Mouse (Mus musculus): Measurements from ENCODE around the gene Ifitm6. TPM values are rescaled to one million over a fixed set of nuclear protein-coding genes. Genes with fewer than 3 reads are reported as not detected.
"Not testable (repeated sequence)": the region's sequence is repeated elsewhere in the genome, so short reads cannot be mapped to it uniquely, and the experiment has no call there.

Gene Ifitm6
- polyA plus RNA-seq, 1 experiment from 2014 or later, result 0.95 TPM

DNA sequence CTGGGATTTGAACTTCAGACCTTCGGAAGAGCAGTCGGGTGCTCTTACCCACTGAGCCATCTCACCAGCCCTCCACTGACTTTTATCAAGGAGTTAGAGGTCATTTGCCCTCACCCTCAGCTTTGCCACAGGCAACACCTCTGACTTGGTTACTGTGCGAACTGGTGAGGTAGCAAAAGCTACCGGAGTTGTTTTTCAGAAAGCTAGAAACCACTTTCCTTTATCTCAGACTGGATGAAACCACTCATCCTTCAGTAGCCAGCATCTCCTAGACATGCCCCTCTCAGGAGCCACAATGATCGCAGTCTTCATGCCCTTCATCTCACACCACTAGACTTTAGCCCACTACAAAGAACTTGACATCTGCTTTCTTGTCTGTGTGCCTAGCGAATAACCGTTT, 34.8 kb downstream of the Ifitm6 start:
- H3K4me1 ChIP-seq (replicated peaks; ENCODE audit: control insufficient read depth, insufficient read depth, low read length), result no peaks in the 10 kb centered on the region
- WGBS, result 94% methylated on average over 7 of the region's 7 CpGs
- H3K9ac ChIP-seq, result no peak overlapping the region
- no peak overlapping the region for H3K4me3 ChIP-seq (replicated peaks; ENCODE audit: low read length)
- no peaks in the 10 kb centered on the region for H3K9me3 ChIP-seq (ENCODE audit: control insufficient read depth, low read length)
- H3K27me3 ChIP-seq (ENCODE audit: control insufficient read depth, insufficient read depth, low read length), result no peaks in the 10 kb centered on the region
- H3K27ac ChIP-seq, result no peak overlapping the region
- ATAC-seq (ENCODE audit: low FRiP score), result no peak
- H3K36me3 ChIP-seq (replicated peaks; ENCODE audit: control insufficient read depth, insufficient read depth), result no peaks in the 10 kb centered on the region
- no peak overlapping the region for H3K4me2 ChIP-seq (replicated peaks)
- no peak for DNase-seq (ENCODE audit: low spot score)

- no peaks in the 10 kb centered on the region for H3K27me3 ChIP-seq (ENCODE audit: control insufficient read depth, insufficient read depth, low read length)
- no peaks in the 10 kb centered on the region for H3K36me3 ChIP-seq (replicated peaks; ENCODE audit: control insufficient read depth, insufficient read depth)
- no peak overlapping the region for H3K4me3 ChIP-seq (replicated peaks; ENCODE audit: low read length)
- ATAC-seq (ENCODE audit: low FRiP score) (no peak), DNase-seq (ENCODE audit: low spot score) (no peak)
- no peak overlapping the region for H3K27ac ChIP-seq
- H3K4me1 ChIP-seq (replicated peaks; ENCODE audit: control insufficient read depth, insufficient read depth, low read length), result no peaks in the 10 kb centered on the region
- no peak overlapping the region for H3K4me2 ChIP-seq (replicated peaks)
- no peak overlapping the region for H3K9ac ChIP-seq
- WGBS, result 96% methylated on average over 8 of the region's 8 CpGs
- H3K9me3 ChIP-seq (ENCODE audit: control insufficient read depth, low read length), result no peaks in the 10 kb centered on the region
These were observed 36.0 kb downstream of the Ifitm6 start for GRCm38 (mm10) chr7:140981704-140982103.

DNA sequence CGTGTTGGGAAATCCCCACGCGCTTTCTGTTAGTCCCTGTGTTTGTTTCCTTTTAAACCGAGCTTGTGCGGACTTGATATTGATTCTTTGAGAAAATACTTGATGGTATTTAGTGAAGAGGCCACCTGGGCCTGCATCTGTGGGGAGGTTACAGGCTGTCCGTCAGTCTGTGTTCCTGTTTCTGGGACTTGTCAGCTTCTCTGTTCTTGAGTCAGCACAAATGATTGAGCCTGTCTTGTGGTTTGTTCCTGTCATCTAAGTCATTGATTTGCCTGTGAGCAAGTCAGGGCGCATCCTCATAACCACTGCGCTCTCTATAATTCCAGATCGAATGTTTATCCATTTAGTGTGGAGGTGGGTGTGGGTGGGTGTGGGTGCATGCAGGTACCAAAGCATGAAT, 41.0 kb downstream of the Ifitm6 start:
- not testable (repeated sequence) for H3K36me3 ChIP-seq (replicated peaks; ENCODE audit: control insufficient read depth, insufficient read depth); DNase-seq (ENCODE audit: low spot score); H3K9me3 ChIP-seq (ENCODE audit: control insufficient read depth, low read length); H3K4me1 ChIP-seq (replicated peaks; ENCODE audit: control insufficient read depth, insufficient read depth, low read length); H3K27ac ChIP-seq; H3K9ac ChIP-seq; ATAC-seq (ENCODE audit: low FRiP score); H3K4me3 ChIP-seq (replicated peaks; ENCODE audit: low read length); H3K27me3 ChIP-seq (ENCODE audit: control insufficient read depth, insufficient read depth, low read length); H3K4me2 ChIP-seq (replicated peaks)
- 92% methylated on average over 9 of the region's 9 CpGs for WGBS

GRCm38 (mm10) chr7:140975465-140975864, 42.3 kb downstream of the Ifitm6 start:
- no peaks in the 10 kb centered on the region for H3K36me3 ChIP-seq (replicated peaks; ENCODE audit: control insufficient read depth, insufficient read depth)
- H3K27me3 ChIP-seq (ENCODE audit: control insufficient read depth, insufficient read depth, low read length), result 0 out of 2 replicates have a peak, but pooled peaks cover 5% of the 10 kb centered on the region
- H3K4me3 ChIP-seq (replicated peaks; ENCODE audit: low read length), result no peak overlapping the region
- H3K9me3 ChIP-seq (ENCODE audit: control insufficient read depth, low read length), result no peaks in the 10 kb centered on the region
- no peak overlapping the region for H3K9ac ChIP-seq
- peaks cover 3% of the 10 kb centered on the region; the same call in 1 of the 2 replicates for H3K4me1 ChIP-seq (replicated peaks; ENCODE audit: control insufficient read depth, insufficient read depth, low read length)
- WGBS, result 31% methylated on average over 3 of the region's 3 CpGs
- no peak overlapping the region for H3K27ac ChIP-seq
- H3K4me2 ChIP-seq (replicated peaks), result no peak overlapping the region
- ATAC-seq (ENCODE audit: low FRiP score) (no peak), DNase-seq (ENCODE audit: low spot score) (no peak)

GRCm38 (mm10) chr7:140974940-140975339, 42.8 kb downstream of the Ifitm6 start:
- Histone ChIP-seq H3K9me3 (ENCODE audit: control insufficient read depth, low read length) (no peaks in the 10 kb centered on the region), H3K4me1 (replicated peaks; ENCODE audit: control insufficient read depth, insufficient read depth, low read length) (peaks cover 3% of the 10 kb centered on the region; the same call in 1 of the 2 replicates), H3K27me3 (ENCODE audit: control insufficient read depth, insufficient read depth, low read length) (0 out of 2 replicates have a peak, but pooled peaks cover 5% of the 10 kb centered on the region), H3K4me3 (replicated peaks; ENCODE audit: low read length) (no peak overlapping the region), H3K27ac (no peak overlapping the region), H3K36me3 (replicated peaks; ENCODE audit: control insufficient read depth, insufficient read depth) (no peaks in the 10 kb centered on the region), H3K9ac (no peak overlapping the region), H3K4me2 (replicated peaks) (no peak overlapping the region)
- ATAC-seq (ENCODE audit: low FRiP score), result no peak
- WGBS, result 16% methylated on average over 9 of the region's 9 CpGs
- DNase-seq (ENCODE audit: low spot score), result no peak

DNA sequence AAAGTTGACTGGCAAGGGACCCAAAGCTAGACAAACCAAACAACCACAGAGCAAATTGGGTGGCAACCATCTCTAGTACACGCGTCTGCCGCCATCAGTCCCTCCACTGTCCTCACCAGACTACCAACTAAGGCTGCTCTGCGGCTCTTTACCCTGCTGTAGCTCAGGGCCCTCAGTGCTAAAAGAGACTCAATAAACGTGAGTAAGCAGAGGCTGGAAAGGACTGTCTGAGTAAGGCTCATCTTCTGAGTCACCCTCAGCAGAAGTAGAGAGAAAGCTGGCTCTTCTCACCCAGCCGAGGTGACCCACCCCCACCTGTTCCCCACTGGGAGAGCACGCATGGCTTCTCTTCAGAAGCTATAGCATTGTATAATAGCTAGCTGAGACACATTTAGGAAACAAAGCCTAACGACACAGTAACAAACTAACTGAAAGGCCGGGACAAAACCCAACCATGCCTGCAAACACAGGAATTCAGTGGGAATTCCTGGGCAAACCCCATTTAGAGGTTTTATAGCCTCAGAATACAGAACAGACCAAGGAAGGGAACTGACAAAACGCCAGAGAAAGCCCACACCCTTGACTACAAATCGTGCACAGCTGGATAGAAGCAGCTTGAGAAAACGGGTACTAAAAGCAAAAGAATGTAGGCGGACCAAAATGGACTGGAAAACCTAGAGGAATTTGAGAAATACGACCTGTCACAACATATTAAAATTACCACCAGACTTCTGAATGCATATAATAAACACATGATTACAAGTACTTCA, 44.1 kb downstream of the Ifitm6 start:
- Histone ChIP-seq H3K9me3 (ENCODE audit: control insufficient read depth, low read length) (no peaks in the 10 kb centered on the region), H3K36me3 (replicated peaks; ENCODE audit: control insufficient read depth, insufficient read depth) (no peaks in the 10 kb centered on the region), H3K4me3 (replicated peaks; ENCODE audit: low read length) (no peak overlapping the region), H3K27me3 (ENCODE audit: control insufficient read depth, insufficient read depth, low read length) (0 out of 2 replicates have a peak, but pooled peaks cover 5% of the 10 kb centered on the region), H3K4me1 (replicated peaks; ENCODE audit: control insufficient read depth, insufficient read depth, low read length) (peaks cover 3% of the 10 kb centered on the region; the same call in 1 of the 2 replicates), H3K4me2 (replicated peaks) (no peak overlapping the region), H3K27ac (no peak overlapping the region), H3K9ac (no peak overlapping the region)
- 16% methylated on average over 14 of the region's 14 CpGs for WGBS
- ATAC-seq (ENCODE audit: low FRiP score) (no peak), DNase-seq (ENCODE audit: low spot score) (no peak)

GRCm38 (mm10) chr7:140971479-140972171, 46.1 kb downstream of the Ifitm6 start:
- ATAC-seq (ENCODE audit: low FRiP score) (no peak), DNase-seq (ENCODE audit: low spot score) (no peak)
- Histone ChIP-seq H3K9ac (no peak overlapping the region), H3K4me3 (replicated peaks; ENCODE audit: low read length) (no peak overlapping the region), H3K4me1 (replicated peaks; ENCODE audit: control insufficient read depth, insufficient read depth, low read length) (peaks cover 3% of the 10 kb centered on the region; the same call in 1 of the 2 replicates), H3K36me3 (replicated peaks; ENCODE audit: control insufficient read depth, insufficient read depth) (no peaks in the 10 kb centered on the region), H3K4me2 (replicated peaks) (no peak overlapping the region), H3K27me3 (ENCODE audit: control insufficient read depth, insufficient read depth, low read length) (0 out of 2 replicates have a peak, but pooled peaks cover 5% of the 10 kb centered on the region), H3K27ac (no peak overlapping the region), H3K9me3 (ENCODE audit: control insufficient read depth, low read length) (no peaks in the 10 kb centered on the region)
- 86% methylated on average over 8 of the region's 8 CpGs for WGBS

DNA sequence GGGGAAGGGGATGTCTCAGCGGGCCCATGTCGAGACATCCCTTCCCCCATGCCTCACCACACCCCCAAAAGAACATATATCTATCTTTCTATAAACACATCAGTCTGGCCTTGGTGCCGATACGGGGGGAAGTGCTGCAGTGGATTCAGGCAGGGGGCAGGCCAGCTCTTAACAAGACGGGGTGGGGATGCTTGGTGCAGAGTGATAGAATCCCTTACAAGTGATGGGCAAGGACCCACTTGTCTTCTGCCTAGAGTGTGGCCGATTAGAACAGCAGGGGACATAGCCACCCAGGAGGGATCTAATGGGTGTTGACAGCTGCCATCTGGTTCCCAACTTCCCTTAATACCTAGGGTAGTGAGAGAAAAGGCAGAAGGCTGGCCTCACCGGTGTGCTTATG, 46.8 kb downstream of the Ifitm6 start:
- 55% methylated on average over 7 of the region's 7 CpGs for WGBS
- H3K9me3 ChIP-seq (ENCODE audit: control insufficient read depth, low read length), result no peaks in the 10 kb centered on the region

DNA sequence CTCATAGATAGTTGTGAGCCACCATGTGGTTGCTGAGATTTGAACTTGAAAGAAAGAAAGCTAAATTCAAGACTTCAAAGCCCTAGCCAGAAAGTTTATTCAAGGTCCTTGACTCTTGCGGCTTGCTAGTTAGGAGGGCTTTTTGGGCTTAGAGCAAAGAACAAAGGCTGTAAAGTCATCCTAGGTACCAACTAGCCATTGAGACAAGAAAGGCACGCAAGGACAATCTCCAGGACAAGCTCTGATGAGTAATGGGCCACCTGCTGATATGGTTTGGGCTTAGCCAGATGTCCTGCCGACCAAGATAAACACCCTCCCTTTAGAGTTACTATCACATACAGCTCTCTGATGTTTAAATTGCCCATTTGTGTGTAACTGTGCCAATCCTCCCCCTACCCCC, 49.0 kb downstream of the Ifitm6 start:
- ATAC-seq (ENCODE audit: low FRiP score); H3K27ac ChIP-seq; H3K9me3 ChIP-seq (ENCODE audit: control insufficient read depth, low read length); H3K4me2 ChIP-seq (replicated peaks); H3K27me3 ChIP-seq (ENCODE audit: control insufficient read depth, insufficient read depth, low read length); DNase-seq (ENCODE audit: low spot score); H3K4me1 ChIP-seq (replicated peaks; ENCODE audit: control insufficient read depth, insufficient read depth, low read length); H3K4me3 ChIP-seq (replicated peaks; ENCODE audit: low read length); H3K9ac ChIP-seq; H3K36me3 ChIP-seq (replicated peaks; ENCODE audit: control insufficient read depth, insufficient read depth): not testable (repeated sequence)
- WGBS, result 14% methylated on average over 3 of the region's 3 CpGs

More for the DNA sequence above, 46.8 kb downstream of the Ifitm6 start:
- Histone ChIP-seq H3K27me3 (ENCODE audit: control insufficient read depth, insufficient read depth, low read length) (0 out of 2 replicates have a peak, but pooled peaks cover 5% of the 10 kb centered on the region), H3K36me3 (replicated peaks; ENCODE audit: control insufficient read depth, insufficient read depth) (no peaks in the 10 kb centered on the region), H3K9ac (no peak overlapping the region), H3K27ac (no peak overlapping the region), H3K4me1 (replicated peaks; ENCODE audit: control insufficient read depth, insufficient read depth, low read length) (peaks cover 3% of the 10 kb centered on the region; the same call in 1 of the 2 replicates), H3K4me3 (replicated peaks; ENCODE audit: low read length) (no peak overlapping the region), H3K4me2 (replicated peaks) (no peak overlapping the region)
- DNase-seq (ENCODE audit: low spot score) (no peak), ATAC-seq (ENCODE audit: low FRiP score) (no peak)
